Mouse (Mus musculus) granulocyte monocyte progenitor cell, adult 5-6 weeks (primary cell): ENCODE measurements around the gene Rbmy. TPM values are rescaled to one million over a fixed set of nuclear protein-coding genes. Genes with fewer than 3 reads are reported as not detected.
"Not testable (repeated sequence)": the region's sequence is repeated elsewhere in the genome, so short reads cannot be mapped to it uniquely, and the experiment has no call there.

Experiments
- ATAC-seq: replicated peaks from 2 replicates; pipeline ENCODE4 v1.8.0; 2016; ENCODE audit warnings: mild to moderate bottlenecking, moderate TSS enrichment, inconsistent platforms; ENCODE audit not compliant: poor library complexity, severe bottlenecking
- total RNA-seq, 2 experiments: library from RNA; stranded (forward) in 1 of 2; stranded (reverse) in 1 of 2; fragments of 200-712, 200-1000 nt in 1 of 2; fragments of >200 nt in 1 of 2; fragmentation: Nextera tagmentation in 1 of 2; gene quantifications; 2 replicates each; pipeline ENCODE4 v1.2.3; 2014 to 2017

Gene Rbmy
- total RNA-seq (2014; fragmentation: Nextera tagmentation) (not detected in 2 replicates), total RNA-seq (2017) (not detected in 2 replicates)

- not testable (repeated sequence) for ATAC-seq
Observed at GRCm38 (mm10) chrY:2830380-2830779, at the start of gene Rbmy, which contains the start of gene Gm10256. Gene Rbmy, plus strand, starts transcription at chrY:2830680. Gene Gm10256, plus strand, starts transcription at chrY:2830699.

- ATAC-seq: not testable (repeated sequence)
Observed at GRCm38 (mm10) chrY:2796105-2796504, 34.4 kb upstream of the Rbmy start, which contains the start of gene Gm4064. Gene Gm4064, minus strand, starts transcription at chrY:2796205.

Other genes starting within 250 kb of the Rbmy start
- not detected in 2 replicates for gene H2al2c, start 231.6 kb upstream of the Rbmy start, total RNA-seq (2014; fragmentation: Nextera tagmentation)
- gene H2al2c, start 231.6 kb upstream of the Rbmy start, total RNA-seq (2017): not detected in 2 replicates
- not detected in 2 replicates for gene Sry, start 167.0 kb upstream of the Rbmy start, total RNA-seq (2014; fragmentation: Nextera tagmentation)
- gene Sry, start 167.0 kb upstream of the Rbmy start, total RNA-seq (2017): not detected in 2 replicates
- gene H2al2b, start 110.0 kb upstream of the Rbmy start, total RNA-seq (2014; fragmentation: Nextera tagmentation): not detected in 2 replicates
- not detected in 2 replicates for gene H2al2b, start 110.0 kb upstream of the Rbmy start, total RNA-seq (2017)
- gene Gm4064, start 34.5 kb upstream of the Rbmy start, total RNA-seq (2014; fragmentation: Nextera tagmentation): not detected in 2 replicates
- not detected in 2 replicates for gene Gm4064, start 34.5 kb upstream of the Rbmy start, total RNA-seq (2017)
- gene Gm10256, start within 50 bp of the Rbmy start, total RNA-seq (2014; fragmentation: Nextera tagmentation): not detected in 2 replicates
- gene Gm10256, start within 50 bp of the Rbmy start, total RNA-seq (2017): not detected in 2 replicates
- gene Gm10352, start 70.3 kb downstream of the Rbmy start, total RNA-seq (2014; fragmentation: Nextera tagmentation): not detected in 2 replicates
- not detected in 2 replicates for gene Gm10352, start 70.3 kb downstream of the Rbmy start, total RNA-seq (2017)
- gene Gm29289, start 101.9 kb downstream of the Rbmy start, total RNA-seq (2014; fragmentation: Nextera tagmentation): not detected in 2 replicates
- gene Gm29289, start 101.9 kb downstream of the Rbmy start, total RNA-seq (2017): not detected in 2 replicates